Mouse (Mus musculus) heart, adult 2 months (tissue): ENCODE measurements around the gene Ffar4.

Experiments
- CTCF ChIP-seq: fragments of 200-600 bp; IDR thresholded peaks from 2 replicates; pipeline ENCODE4 v1.8.1; 2022; ENCODE audit warnings: antibody characterized with exemption, mild to moderate bottlenecking, moderate library complexity
- EP300 ChIP-seq: fragments of 200-500 bp; IDR thresholded peaks from 2 replicates; pipeline ENCODE4 v1.6.1; 2011; ENCODE audit warnings: low read depth, low read length, control low read depth; ENCODE audit not compliant: insufficient read depth
- POLR2A ChIP-seq: fragments of 200-500 bp; IDR thresholded peaks from 2 replicates; pipeline ENCODE4 v1.6.1; 2011; ENCODE audit warnings: mild to moderate bottlenecking, low read depth, low read length, control low read depth; ENCODE audit not compliant: insufficient read depth

GRCm38 (mm10) chr19:38073226-38073625 lies 23.6 kb upstream of the Ffar4 start:
- no peak for TF ChIP-seq POLR2A
- TF ChIP-seq CTCF: no peak
- TF ChIP-seq EP300: no peak
